Mouse (Mus musculus): ENCODE measurements around the gene Dtx2.
A peak's percentile ranks its signal among the peaks of the same experiment; 100 is the strongest.

Gene Dtx2

DNA sequence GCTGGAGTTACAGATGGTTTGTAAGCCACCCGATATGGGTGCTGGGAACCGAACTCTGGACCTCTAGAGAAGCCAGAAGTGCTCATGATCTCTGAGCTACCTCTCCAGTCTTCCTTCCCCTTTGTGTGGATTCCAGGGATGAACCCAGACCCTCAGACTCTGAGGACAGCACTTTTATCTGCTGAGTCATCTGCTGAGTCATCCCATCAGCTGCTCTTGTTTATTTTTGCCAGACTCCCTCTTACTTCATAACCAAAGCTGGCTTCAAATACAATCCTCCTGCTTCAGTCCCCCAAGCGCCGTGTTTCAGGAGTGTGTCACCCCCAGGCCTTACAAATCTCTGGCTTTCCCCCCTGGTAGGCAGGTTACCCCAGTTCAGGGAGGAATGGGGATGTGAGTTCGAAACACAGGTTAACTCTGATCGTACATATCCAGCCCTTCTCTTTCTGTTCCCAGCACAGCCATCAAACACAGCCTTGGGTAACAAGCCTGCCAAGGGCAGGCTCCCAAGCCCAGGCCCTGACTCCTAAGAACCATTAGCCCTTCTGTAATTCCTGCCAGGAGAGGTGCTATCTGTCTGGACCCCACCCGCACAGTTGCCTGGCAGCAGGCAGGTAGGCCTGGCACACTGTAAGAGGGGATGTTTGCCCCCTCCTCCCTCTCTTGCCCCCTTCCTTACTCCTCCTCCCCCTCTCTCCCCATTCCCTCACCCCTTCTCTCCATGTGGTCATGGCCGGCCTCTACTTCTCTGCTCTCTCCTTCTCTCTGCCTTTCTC, 18.5 kb upstream of the Dtx2 start:
- no peak for ATAC-seq (ENCODE audit: low TSS enrichment)

DNA sequence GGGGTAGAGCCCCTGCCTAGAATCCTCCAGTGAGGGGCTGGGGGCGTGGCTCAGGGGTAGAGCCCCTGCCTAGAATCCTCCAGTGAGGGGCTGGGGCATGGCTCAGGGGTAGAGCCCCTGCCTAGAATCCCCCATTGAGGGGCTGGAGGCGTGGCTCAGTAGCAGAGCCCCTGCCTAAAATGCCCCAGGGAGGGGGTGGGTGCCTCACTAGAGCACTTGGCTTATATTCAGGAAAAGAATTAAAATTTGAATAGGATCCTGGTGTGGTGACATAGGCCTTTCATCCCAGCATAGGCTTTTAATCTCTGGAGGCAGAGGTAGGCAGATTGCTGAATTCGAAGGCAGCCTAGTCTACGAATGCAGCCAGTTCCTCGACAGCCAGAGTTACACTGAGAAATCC, 15.2 kb upstream of the Dtx2 start:
- ATAC-seq (ENCODE audit: low TSS enrichment): no peak

DNA sequence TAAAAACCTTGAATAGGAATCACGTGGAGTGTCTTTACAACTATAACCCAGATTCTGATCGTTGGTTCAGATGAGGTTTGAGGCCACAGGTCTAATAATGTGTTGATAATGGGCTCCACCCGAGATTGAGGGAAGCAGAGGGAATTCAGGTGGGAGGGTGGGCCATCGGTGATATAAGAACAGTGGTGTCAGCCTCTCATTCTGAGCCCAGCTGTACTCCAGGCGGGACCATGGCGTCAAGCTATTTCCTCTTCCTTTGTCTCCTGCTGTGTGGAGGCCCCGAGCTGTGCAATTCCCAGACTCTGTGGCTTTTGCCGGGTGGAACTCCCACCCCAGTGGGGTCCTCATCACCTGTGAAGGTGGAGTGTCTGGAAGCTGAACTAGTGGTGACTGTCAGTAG, 14.7 kb upstream of the Dtx2 start, which contains the start of gene Zp3:
TSS of gene Zp3 (plus strand) at position 196 of the 400 bp plus-strand sequence.
- no peak for ATAC-seq (ENCODE audit: low TSS enrichment)

DNA sequence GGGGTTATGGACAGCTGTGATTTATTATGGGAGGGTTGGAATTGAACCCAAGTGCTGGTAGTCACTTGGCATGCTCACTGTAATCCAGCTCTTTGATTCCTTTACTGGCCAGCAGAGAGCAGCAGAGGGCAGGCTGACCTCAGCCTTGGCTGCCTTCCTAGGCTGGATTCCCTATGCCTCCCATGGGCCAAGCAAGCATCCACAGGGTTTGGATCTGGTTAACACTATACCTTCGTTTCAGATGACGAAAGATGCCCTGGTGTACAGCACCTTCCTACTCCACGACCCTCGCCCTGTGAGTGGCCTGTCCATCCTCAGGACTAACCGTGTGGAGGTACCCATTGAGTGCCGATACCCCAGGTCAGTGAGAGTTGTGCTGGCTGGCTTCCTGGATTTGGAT, 12.2 kb upstream of the Dtx2 start:
- ATAC-seq (ENCODE audit: low TSS enrichment): no peak

DNA sequence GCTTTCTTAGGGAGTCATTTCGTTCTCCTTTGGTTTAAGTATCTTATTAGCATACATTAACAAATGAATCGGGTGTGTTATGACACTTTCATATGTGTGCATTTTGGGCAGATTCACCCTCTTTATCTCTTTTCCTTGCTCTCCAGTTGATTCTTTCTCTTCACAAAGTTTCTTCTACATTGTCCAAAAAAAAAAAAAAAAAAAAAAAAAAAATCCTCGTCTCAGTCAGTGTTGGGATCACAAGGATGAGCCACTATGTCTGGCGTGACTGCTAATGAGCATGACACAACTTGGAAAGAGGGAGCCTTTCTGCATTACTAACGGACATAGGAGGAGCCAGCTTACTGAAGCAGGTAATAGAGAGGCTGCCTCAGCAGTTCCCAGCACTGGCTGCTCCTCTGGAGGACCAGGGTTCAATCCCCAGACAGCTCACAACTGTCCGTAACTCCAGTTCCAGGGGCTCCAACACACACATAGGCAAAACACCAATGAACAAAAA, 10.0 kb upstream of the Dtx2 start:
- ATAC-seq (ENCODE audit: low TSS enrichment): no peak

DNA sequence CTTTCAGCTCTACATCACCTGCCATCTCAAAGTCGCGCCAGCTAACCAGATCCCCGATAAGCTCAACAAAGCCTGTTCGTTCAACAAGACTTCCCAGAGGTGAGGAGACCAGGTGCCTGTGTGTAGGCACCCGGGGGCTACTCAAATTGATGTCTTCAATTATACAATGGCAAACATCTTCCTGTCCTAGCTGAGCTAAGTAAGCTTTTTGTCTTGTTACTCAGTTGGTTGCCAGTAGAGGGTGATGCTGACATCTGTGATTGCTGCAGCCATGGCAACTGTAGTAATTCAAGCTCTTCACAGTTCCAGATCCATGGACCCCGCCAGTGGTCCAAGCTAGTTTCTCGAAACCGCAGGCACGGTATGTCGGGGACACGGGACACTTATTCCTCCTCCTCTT, 7.4 kb upstream of the Dtx2 start:
- ATAC-seq (ENCODE audit: low TSS enrichment): peak; percentile 65; the same call in 1 of the 2 replicates

DNA sequence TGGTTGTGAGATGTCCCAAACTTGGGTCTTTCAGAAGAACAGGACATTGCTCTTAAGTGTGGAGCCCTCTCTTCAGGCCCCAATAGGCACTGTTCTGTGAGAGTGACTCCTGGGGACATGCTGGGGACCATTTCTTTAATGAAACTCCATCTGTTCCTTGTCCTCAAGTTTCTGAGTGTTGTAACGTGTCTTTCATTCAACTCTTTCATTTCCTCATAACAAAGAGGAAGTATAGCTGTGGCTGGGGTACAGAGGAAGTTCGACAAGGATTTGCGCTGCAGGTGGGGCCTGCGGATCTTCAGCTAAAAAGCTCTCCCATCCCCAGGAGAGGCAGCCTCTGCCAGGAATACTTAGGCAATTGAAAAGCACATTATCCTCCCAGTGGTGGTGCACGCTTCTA, 4.0 kb upstream of the Dtx2 start:
- ATAC-seq (ENCODE audit: low TSS enrichment): no peak

DNA sequence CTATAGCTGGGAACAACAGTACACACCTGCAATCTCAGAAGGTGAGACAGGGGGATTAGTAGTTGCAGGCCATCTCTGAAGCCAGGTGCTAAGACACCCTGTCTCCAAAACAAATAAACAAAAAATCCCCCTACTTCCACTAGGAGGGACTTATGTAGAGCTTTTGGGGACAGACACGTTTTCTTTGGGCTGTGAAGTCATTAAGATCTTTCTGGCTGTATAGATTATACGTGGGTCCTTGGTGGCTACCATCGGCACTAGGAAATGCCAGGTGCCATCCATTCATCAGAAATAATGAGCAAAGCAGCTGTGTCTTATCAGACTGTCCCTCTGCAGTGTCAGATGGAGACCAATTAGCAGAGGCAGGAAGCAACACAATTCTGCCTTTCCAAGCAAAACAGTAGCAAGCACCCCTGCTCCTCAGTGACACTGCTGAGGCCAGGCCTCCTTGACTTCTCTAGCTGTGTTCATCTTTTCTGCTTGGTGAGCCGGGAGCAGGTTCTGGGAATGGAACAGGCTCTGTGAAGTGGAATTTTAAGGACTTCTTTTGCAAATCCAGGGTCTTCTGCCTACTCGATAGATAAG, 1.1 kb upstream of the Dtx2 start:
- no peak for ATAC-seq (ENCODE audit: low TSS enrichment)

DNA sequence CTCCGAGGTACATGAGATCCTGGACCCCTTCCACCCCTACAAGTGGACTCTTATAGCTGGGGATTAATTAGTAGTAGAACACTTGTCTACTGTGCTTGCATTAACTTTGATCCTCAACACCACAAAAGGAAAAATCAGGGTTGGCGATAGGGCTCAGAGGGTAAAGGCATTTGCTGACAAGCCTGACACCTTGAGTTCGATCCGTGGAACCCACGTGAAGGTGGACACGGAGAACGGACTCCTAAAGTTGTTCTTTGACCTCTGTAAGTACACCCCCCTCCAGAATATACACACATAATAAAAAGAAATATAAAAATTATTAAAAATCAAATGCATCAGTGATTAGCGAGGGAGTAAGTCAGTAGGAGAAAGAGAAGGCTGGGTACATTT, 270 bp upstream of the Dtx2 start:
- no peak for ATAC-seq (ENCODE audit: low TSS enrichment)

DNA sequence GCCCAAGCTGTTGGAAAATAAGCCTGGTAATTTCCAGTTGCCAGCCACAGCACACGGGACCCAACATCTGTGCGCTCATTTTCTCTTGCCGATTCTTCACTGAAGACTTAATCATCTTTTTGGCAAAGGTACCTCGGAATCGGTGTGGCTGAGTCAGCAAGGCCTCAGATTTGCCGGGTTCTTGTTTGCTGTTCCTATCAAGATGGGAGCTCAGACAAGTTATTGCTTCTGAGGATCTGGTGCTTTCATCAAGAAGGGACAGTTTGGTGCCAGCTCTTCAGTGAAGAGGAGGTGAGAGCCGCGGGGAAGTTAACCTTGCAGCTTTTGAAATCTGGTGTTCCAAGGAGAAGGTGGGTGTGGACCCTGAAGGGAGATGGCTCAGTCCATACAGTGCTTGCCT, 1.6 kb downstream of the Dtx2 start:
- ATAC-seq (ENCODE audit: low TSS enrichment): no peak

DNA sequence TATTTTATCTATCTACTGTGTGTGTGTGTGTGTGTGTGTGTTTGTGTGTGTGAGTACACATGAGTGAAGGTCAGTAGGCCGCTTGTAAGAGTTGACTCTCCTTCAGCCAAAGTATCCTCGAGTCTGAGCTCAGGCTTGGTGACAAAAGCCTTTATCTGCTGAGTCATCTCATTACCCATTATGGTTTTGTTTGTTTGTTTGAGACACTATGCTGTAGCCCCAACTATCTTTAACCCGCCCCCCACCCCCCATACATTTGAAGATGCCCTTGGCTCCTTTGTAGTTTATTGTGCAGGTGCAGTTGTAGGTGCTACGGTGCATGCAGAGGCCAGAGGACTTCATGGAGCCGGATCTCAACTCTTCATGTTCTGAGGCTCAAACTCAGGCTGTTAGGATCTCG, 6.6 kb downstream of the Dtx2 start:
- no peak for ATAC-seq (ENCODE audit: low TSS enrichment)

DNA sequence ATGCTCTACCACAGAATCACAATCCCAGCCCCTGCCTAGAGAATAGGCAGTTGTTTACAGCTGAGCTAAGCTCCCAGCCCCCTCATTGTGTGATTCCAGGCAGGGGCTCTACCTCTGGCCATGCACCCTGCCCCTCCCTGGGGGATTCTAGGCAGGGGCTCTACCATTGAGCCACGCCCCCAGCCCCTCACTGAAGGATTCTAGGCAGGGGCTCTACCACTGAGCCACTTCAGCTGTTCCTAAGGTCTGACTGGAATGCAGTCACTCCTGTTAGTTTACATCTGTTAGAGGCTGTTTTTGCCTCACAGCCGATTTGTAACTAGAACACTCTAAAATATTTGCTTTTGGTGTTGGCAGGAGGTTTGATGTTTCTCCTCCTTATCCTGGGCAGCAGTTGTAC, 7.7 kb downstream of the Dtx2 start:
- ATAC-seq (ENCODE audit: low TSS enrichment): no peak

DNA sequence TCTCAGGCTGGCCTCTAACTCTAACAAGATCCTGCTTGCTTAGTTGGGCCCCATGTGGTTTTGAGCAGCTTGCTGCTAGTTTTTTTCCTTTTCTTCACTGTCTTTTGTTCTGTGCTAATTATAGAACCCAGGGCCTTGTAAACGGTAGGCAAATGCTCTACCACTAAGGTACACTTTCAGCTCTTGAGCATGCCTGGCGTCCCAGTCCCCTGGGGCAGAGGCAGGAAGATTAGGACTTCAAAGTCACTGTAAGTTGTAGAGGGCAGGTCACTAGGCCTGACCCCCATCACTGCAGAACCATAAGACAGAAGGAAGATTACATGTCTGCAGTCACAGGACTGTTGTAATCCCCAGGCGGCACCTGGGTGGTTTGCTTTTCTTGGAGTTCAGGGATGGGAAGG, 8.2 kb downstream of the Dtx2 start:
- no peak for ATAC-seq (ENCODE audit: low TSS enrichment)

DNA sequence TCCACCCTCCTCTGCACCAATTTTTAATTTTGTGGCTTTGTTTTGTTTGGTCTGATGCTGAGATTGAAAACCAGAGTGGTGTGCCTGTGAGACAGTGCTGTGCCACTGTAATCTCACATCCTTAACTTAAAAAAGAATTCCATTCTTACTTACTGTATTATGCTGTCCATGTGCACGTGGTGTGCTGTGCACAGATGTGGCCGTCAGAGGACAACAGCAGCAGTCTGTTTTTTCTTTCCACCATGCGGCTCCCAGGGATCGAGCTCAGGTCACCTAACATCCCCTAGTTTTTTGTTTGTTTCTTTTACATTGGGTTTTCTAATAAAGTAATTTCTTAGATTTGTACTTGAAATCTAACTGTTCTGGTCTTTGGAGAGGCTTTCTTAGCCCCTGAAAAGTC, 9.9 kb downstream of the Dtx2 start:
- ATAC-seq (ENCODE audit: low TSS enrichment): no peak

DNA sequence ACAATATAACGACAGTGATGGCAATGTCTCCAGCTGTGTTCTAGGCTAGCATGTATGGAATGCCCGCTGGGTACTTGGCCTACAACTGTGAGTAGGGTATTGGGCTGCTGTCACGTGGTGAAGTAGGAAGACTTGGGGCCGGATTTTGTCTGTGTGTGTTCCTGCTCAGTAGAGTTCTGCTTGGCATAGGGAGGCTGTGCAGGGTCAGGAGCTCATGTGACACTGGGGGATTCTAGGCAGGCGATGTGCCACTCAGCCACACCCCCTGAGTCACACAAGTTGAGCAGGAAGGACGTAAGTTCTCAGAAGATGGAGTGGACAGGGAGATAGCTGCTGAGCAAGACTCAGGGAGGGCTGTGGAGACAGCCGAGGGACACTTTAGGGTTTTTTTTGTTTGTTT, 13.1 kb downstream of the Dtx2 start:
- ATAC-seq (ENCODE audit: low TSS enrichment): no peak

DNA sequence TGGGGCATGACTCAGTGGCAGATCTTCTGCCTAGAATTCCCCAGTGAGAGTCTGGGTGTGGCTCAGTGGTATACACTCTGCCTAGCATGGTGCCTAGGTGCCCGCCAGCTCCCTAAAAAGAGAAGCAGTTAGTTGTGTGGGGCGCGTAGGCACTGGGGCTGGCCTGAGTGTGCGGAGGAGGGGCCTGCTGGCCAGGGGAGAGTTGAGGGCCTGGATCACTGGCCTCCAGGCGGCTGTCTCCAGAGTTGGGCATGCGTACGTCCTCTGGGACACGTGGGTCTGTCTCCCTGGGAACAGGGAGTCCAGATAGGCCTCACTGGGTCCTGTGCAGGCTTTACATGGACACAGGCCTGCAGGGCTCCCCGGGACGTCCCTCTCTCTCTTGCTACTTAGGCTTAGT, 20.3 kb downstream of the Dtx2 start:
- ATAC-seq (ENCODE audit: low TSS enrichment): no peak

DNA sequence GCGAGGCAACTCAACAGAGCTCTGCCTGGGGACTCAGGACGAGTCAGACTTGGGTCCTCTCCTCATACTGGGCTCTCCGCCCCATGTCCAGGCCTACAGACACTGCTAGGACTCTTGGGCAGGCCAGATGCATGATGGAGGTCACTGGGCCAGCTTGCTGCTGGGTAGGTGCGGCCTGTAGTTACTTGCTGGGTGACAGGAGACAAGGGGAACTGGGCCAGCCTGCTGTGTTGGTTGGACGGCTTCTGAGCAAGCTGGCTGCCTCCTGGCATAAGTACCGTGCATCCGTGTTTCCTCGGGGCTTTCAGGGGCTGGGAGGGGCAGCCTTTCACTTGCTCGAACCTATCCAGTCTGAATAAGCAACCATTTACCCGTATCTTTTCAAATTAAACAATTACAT, 21.0 kb downstream of the Dtx2 start:
- no peak for ATAC-seq (ENCODE audit: low TSS enrichment)

DNA sequence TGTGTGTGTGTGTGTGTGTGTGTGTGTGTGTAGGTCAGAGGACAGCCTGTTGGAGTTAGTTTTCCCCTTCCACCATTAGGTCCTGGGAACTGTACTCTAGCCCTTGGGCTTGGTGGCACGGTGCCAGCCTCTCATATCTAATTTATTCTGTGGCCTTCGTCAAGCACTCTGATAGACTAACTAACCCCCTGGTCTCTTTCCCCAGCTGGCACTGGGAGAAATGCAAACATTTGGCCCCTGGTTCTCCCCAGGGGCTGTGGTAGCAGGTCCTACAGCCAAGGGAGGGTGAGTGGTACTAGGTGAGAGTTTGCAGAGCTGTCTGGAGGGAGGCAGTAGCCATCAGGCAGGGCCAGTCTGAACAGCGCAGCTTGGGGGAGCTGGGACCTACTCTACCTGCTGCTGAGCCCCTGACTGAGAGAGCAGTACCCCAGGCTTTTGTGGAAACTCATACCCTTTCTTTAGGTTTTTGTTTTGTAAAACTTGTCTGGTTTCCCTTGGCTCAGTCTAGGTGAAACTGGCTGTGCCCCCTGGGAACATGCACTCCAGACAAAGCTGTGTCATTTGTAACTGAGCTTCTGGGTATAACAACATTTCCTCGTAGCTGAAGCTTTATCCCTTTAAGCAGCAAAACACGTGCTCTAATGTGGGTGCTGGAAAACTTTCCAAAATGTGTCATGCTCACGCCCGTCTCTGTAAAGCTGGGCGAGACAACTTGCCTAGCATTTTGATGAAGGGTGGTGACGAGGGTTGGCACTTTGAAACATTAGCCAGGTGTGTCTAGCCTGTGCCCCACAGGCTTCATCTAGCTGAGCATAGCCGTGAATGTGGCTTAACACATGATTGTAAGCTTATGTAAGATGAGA, 21.6 kb downstream of the Dtx2 start:
- ATAC-seq (ENCODE audit: low TSS enrichment): no peak

DNA sequence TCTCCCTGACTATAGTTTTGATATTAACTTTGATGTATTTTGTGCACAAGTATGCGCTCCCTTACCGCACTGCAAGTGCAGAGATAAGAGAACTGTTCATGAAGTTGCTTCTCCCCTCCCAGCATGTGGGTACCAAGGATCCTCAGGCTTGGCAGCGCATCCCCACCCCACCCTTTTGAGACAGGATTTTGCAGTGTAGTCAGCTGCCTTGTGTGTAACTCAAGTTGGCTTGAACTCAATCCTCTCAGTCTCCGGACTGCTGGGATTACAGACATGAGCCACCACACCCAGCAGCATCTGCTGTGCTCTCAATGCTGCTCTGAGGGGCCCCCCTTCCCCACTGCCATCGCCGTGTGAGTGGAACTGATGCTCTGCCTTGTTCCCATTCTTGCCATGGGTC, 22.7 kb downstream of the Dtx2 start:
- ATAC-seq (ENCODE audit: low TSS enrichment): no peak

DNA sequence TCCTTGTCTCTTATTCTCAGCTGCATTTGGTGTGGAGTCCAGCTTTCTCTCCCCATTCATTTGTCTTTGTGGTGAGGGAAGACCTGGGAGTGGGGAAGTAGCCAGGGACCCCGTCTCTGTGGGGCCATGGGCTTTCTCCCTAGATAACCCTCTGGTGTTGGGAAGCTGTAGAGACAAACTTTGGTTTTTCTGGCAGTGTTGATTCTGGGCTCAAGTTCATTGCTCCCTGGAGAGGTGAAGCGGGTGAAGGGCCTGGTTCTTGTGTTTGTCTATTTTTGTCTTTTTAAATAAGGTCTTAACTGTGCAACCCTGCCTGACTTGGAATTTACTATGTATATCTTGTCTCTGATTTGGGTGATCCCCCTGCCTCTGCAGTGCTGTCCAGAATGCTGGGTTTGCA, 24.1 kb downstream of the Dtx2 start:
- no peak for ATAC-seq (ENCODE audit: low TSS enrichment)

DNA sequence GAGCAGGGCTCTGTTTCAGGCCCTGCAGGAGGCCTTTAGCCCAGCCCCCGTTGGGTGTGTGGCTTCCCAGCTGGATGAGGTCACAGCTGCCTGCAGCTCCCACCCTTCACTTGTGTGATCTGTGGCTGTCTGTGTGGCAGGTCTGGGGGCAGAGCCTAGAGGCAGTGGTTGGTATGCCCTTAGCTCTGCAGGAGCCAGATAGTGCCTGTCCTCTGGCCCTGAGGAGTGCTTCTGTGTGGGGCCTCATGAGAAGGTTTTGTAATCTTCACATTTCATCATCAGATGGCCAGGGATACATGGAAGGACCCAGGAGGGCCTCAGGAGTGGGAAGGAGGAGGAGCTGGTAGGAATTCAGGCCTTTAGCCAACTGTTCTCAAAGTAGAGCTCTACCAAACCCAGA, 25.3 kb downstream of the Dtx2 start:
- ATAC-seq (ENCODE audit: low TSS enrichment): no peak

DNA sequence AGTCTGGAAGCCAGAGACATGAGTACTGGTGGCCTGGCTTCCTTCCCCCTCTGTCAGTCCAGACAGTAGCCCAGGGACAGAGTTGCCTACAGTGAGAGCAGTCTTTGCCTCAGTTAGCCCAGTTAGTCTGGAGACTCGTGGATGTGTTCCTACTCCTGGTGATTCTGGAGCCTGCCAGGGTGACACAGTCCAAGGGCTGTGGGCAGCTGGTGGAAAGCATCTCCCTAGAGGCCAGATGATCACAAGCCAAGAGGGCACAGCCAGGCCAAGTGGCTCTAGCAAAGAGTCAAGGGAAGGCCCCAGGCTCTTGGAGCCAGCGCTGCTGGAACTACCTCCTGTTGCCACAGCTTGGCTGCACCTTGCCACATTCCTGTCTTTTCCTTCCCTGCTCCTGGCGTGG, 31.1 kb downstream of the Dtx2 start:
- ATAC-seq (ENCODE audit: low TSS enrichment): no peak

DNA sequence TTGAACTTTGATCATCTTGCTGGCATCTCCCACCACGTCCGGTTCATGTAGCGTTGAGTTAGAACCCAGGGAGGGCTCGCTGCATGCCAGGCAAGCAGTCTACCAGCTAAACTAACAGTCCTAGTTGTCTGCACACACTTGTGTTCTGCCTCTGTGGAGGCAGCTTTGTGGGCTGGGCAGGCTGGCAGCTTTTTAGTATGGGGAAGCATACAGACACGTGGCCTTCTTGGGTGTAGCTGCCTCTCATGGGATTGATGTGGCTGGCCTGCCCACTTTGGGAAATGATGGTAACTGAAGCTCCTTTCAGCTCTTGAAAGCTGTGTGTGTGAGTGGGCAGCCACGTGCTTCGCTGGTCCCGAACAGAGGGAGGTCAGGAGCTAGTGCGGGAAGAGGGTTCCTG, 32.3 kb downstream of the Dtx2 start:
- ATAC-seq (ENCODE audit: low TSS enrichment): peak; percentile 65
